ENCODE assay signal across 21 mouse cellular contexts in genomic region chr14:32443446-32443845, GRCm38 (mm10). TPM values are rescaled to one million over a fixed set of nuclear protein-coding genes. Genes with fewer than 3 reads are reported as not detected.
"Had no signal": no experiment of that assay in that cellular context is flagged by ENCODE, and none has a peak within 500 bp of the region (broad histone marks: within the 10 kb centered on the region; RNA-seq: fewer than 3 reads in every experiment).

No protein-coding gene starts in this region.

- H3K27me3 ChIP-seq: lung, embryonic 15.5 days; neural tube, embryonic 12.5 days had no signal

- H3K9ac ChIP-seq: limb, embryonic 12.5 days; liver, embryonic 13.5 days; liver, postnatal 0 days; lung, embryonic 15.5 days; neural tube, embryonic 12.5 days had no signal

- H3K36me3 ChIP-seq: limb, embryonic 12.5 days; liver, embryonic 13.5 days; lung, embryonic 15.5 days; neural tube, embryonic 12.5 days had no signal

- H3K27ac ChIP-seq: limb, embryonic 12.5 days; liver, embryonic 13.5 days; lung, embryonic 15.5 days; neural tube, embryonic 12.5 days had no signal

- DNase-seq: kidney, adult 8-10 months; kidney, postnatal 25 days; layer of hippocampus, adult 9-11 months; layer of hippocampus, postnatal 36 days; liver; liver, embryonic 13.5 days; liver, postnatal 0 days; lung, postnatal 14 days; right cerebral cortex, postnatal 4 days; thymus, postnatal 36 days had no signal

- H3K4me1 ChIP-seq: liver, embryonic 13.5 days; lung, embryonic 15.5 days had no signal

- H3K4me3 ChIP-seq: limb, embryonic 12.5 days; liver, embryonic 13.5 days; lung, embryonic 15.5 days; myocyte; neural tube, embryonic 12.5 days had no signal

- H3K9me3 ChIP-seq: limb, embryonic 12.5 days; liver, embryonic 13.5 days; lung, embryonic 15.5 days; neural tube, embryonic 12.5 days had no signal

- ATAC-seq: intestine, postnatal 0 days; liver, postnatal 0 days had no signal

- H3K4me2 ChIP-seq: limb, embryonic 12.5 days; liver, embryonic 13.5 days; lung, embryonic 15.5 days; neural tube, embryonic 12.5 days had no signal

RNA-seq across cellular contexts. Expression of gene Slc18a3, which starts 21.2 kb away (rescaled TPM):
- total RNA-seq: layer of hippocampus, postnatal 36 days; megakaryocyte-erythroid progenitor cell, adult 5-6 weeks had no signal
- polyA plus RNA-seq: limb, embryonic 12.5 days; liver, embryonic 13.5 days; liver, postnatal 0 days; myocyte; spleen, adult 2 months; thymus, postnatal 0 days had no signal

RNA-seq across cellular contexts. Expression of gene Chat, which starts 22.3 kb away (rescaled TPM):
- total RNA-seq: layer of hippocampus, postnatal 36 days; megakaryocyte-erythroid progenitor cell, adult 5-6 weeks had no signal
- polyA plus RNA-seq: limb, embryonic 12.5 days; liver, embryonic 13.5 days; liver, postnatal 0 days; myocyte; spleen, adult 2 months; thymus, postnatal 0 days had no signal

RNA-seq across cellular contexts. Expression of gene 1700024G13Rik, which starts 55.3 kb away (rescaled TPM):
- total RNA-seq: layer of hippocampus, postnatal 36 days; left cerebral cortex, postnatal 25 days; megakaryocyte-erythroid progenitor cell, adult 5-6 weeks had no signal
- polyA plus RNA-seq: kidney, embryonic 16.5 days; limb, embryonic 12.5 days; liver, embryonic 13.5 days; liver, postnatal 0 days; myocyte; neural tube, embryonic 12.5 days; spleen, adult 2 months; stomach, embryonic 16.5 days had no signal
